Mouse (Mus musculus): ENCODE measurements at regions not wholly inside any gene's neighbourhood (a gene's known extent, or its start where the extent isn't known, plus 50 kb on each side); places are given as distances from the start of the nearest gene placed in this dataset.

DNA sequence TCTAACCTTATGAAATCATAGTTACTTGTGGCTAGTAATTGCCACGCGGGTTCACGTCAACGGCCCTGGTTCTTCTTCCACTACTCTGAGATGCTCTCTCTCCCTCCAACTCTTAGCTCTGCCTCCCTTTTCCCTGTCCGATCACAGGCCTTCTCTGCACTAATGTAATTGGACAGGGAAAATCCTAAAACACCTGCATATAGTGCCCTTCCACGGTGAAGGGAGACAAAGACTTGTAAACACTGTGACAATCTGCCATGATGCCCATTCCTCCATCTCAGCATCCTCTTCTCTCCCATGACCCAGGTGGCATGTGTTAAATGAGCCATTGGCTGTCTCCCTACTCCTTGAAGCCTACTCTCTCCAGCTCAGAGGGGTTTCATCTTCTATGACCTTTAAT lies 74.9 kb downstream of the Vcpkmt start:
- Histone ChIP-seq H3K9ac (ENCODE audit: insufficient read depth, low read depth, low read length, poor library complexity, severe bottlenecking) (no peak overlapping the region), H3K4me1 (ENCODE audit: control insufficient read depth in 2 of 2, insufficient read depth in 2 of 2, low read length in 2 of 2, poor library complexity in 1 of 2) (no peaks in the 10 kb centered on the region), H3K9me3 (ENCODE audit: control insufficient read depth, insufficient read depth, low read depth, low read length) (no peaks in the 10 kb centered on the region), H3K4me3 (ENCODE audit: insufficient read depth in 1 of 2, low read depth in 1 of 2, low read length in 2 of 2, poor library complexity in 1 of 2, severe bottlenecking in 1 of 2) (no peak overlapping the region), H3K27ac (ENCODE audit: insufficient read depth, low read depth, low read length, poor library complexity, severe bottlenecking) (no peak overlapping the region), H3K36me3 (ENCODE audit: control insufficient read depth, insufficient read depth, low read length, poor library complexity, severe bottlenecking) (no peaks in the 10 kb centered on the region)
- DNase-seq (ENCODE audit: low read depth, low spot score) = no peak
- in situ Hi-C loops (cut with MboI; ENCODE audit: low sequenced_read_pairs in 2 of 2, unreplicated experiment in 2 of 2) = no loop called here
- TF ChIP-seq ZNF384 (IDR thresholded peaks at IDR 0.05; ENCODE audit: low read depth, low read length) (no peak), CHD2 (IDR thresholded peaks at IDR 0.05; ENCODE audit: low read depth, low read length) (no peak), MAFK (IDR thresholded peaks at IDR 0.05; ENCODE audit: insufficient read depth, low read depth, low read length) (no peak), HCFC1 (IDR thresholded peaks at IDR 0.05; ENCODE audit: borderline replicate concordance, insufficient read depth, low read length) (no peak), ZC3H11A (IDR thresholded peaks at IDR 0.05; ENCODE audit: borderline replicate concordance, low read depth, low read length) (no peak)

- Histone ChIP-seq H3K27ac (ENCODE audit: insufficient read depth, low read depth, low read length, poor library complexity, severe bottlenecking) (no peak overlapping the region), H3K9me3 (ENCODE audit: control insufficient read depth, insufficient read depth, low read depth, low read length) (no peaks in the 10 kb centered on the region), H3K4me3 (ENCODE audit: insufficient read depth in 1 of 2, low read depth in 1 of 2, low read length in 2 of 2, poor library complexity in 1 of 2, severe bottlenecking in 1 of 2) (no peak overlapping the region), H3K9ac (ENCODE audit: insufficient read depth, low read depth, low read length, poor library complexity, severe bottlenecking) (no peak overlapping the region), H3K36me3 (ENCODE audit: control insufficient read depth, insufficient read depth, low read length, poor library complexity, severe bottlenecking) (no peaks in the 10 kb centered on the region), H3K4me1 (ENCODE audit: control insufficient read depth in 2 of 2, insufficient read depth in 2 of 2, low read length in 2 of 2, poor library complexity in 1 of 2) (peaks cover 0 to 4% of the 10 kb centered on the region in 2 experiments; a peak in 1 of 4 replicates)
- in situ Hi-C loops (cut with MboI; ENCODE audit: low sequenced_read_pairs in 2 of 2, unreplicated experiment in 2 of 2) = no loop called here
- no peak for DNase-seq (ENCODE audit: low read depth, low spot score)
- no peak for TF ChIP-seq ZNF384 (IDR thresholded peaks at IDR 0.05; ENCODE audit: low read depth, low read length)
These were observed 75.5 kb downstream of the Vcpkmt start for GRCm38 (mm10) chr12:69507333-69507732.

- no peaks in the 10 kb centered on the region for H3K9me3 ChIP-seq (ENCODE audit: control insufficient read depth, insufficient read depth, low read depth, low read length)
- no peak overlapping the region for H3K27ac ChIP-seq (ENCODE audit: insufficient read depth, low read depth, low read length, poor library complexity, severe bottlenecking)
- H3K4me1 ChIP-seq (ENCODE audit: control insufficient read depth in 2 of 2, insufficient read depth in 2 of 2, low read length in 2 of 2, poor library complexity in 1 of 2) = peaks cover 0 to 17% of the 10 kb centered on the region in 2 experiments; a peak in 2 of 4 replicates
- H3K36me3 ChIP-seq (ENCODE audit: control insufficient read depth, insufficient read depth, low read length, poor library complexity, severe bottlenecking) = no peaks in the 10 kb centered on the region
- in situ Hi-C loops (cut with MboI; ENCODE audit: low sequenced_read_pairs in 2 of 2, unreplicated experiment in 2 of 2) = no loop called here
- H3K9ac ChIP-seq (ENCODE audit: insufficient read depth, low read depth, low read length, poor library complexity, severe bottlenecking) = no peak overlapping the region
- DNase-seq (ENCODE audit: low read depth, low spot score) = no peak
- no peak for TF ChIP-seq HCFC1 (IDR thresholded peaks at IDR 0.05; ENCODE audit: borderline replicate concordance, insufficient read depth, low read length)
- no peak for TF ChIP-seq MAFK (IDR thresholded peaks at IDR 0.05; ENCODE audit: insufficient read depth, low read depth, low read length)
- no peak for TF ChIP-seq ZC3H11A (IDR thresholded peaks at IDR 0.05; ENCODE audit: borderline replicate concordance, low read depth, low read length)
- no peak for TF ChIP-seq CHD2 (IDR thresholded peaks at IDR 0.05; ENCODE audit: low read depth, low read length)
- no peak overlapping the region for H3K4me3 ChIP-seq (ENCODE audit: insufficient read depth in 1 of 2, low read depth in 1 of 2, low read length in 2 of 2, poor library complexity in 1 of 2, severe bottlenecking in 1 of 2)
These were observed 80.1 kb downstream of the Vcpkmt start for GRCm38 (mm10) chr12:69502706-69503070.

DNA sequence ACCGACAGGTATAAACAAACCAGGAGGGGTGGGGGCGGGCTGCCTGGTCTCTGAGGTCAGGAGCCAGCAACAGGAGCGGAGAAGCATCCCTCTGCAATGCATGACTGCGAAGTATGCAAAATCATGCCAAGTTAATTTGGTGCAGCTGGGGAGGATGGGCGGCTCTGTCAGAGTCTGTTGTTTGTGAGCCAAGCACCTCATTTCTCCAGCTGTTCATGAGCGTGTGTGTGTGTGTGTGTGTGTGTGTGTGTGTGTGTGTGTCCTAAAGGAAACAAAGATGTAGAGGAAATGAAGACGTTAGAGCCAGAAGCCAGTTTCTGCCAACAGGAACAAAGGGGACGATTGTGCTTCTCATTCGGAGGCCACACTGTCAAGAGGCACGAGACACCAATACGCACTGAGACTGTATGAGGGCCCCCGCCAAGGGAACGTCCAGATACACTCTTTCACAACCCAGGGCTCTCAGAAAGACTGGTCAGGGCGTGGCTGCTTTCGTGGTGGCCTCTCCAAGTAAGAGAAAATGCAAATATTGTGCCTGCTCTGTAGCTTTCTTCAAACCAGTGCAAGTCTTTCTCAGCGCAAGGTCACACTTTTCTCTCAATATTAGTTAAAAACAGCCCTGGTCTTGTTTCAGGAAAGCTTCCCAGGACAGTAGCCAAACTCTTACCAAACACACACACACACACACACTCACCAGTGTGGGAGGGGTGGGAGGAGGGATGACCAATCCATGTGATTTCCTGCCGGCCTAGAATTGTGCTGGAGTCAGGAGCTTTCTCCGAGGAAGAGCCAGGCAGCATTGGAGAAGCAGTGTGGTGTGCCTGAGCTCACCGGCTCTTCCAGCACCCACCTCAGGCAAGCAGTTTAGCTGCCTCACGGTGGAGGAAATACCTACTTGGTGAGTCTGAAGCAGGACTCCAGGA lies 80.8 kb downstream of the Vcpkmt start:
- in situ Hi-C loops (cut with MboI; ENCODE audit: low sequenced_read_pairs in 2 of 2, unreplicated experiment in 2 of 2) = no loop called here
- no peak for DNase-seq (ENCODE audit: low read depth, low spot score)
- H3K4me3 ChIP-seq (ENCODE audit: insufficient read depth in 1 of 2, low read depth in 1 of 2, low read length in 2 of 2, poor library complexity in 1 of 2, severe bottlenecking in 1 of 2) = no peak overlapping the region
- no peaks in the 10 kb centered on the region for H3K36me3 ChIP-seq (ENCODE audit: control insufficient read depth, insufficient read depth, low read length, poor library complexity, severe bottlenecking)
- no peak for TF ChIP-seq MAFK (IDR thresholded peaks at IDR 0.05; ENCODE audit: insufficient read depth, low read depth, low read length)
- TF ChIP-seq ZNF384 (IDR thresholded peaks at IDR 0.05; ENCODE audit: low read depth, low read length) = no peak
- TF ChIP-seq HCFC1 (IDR thresholded peaks at IDR 0.05; ENCODE audit: borderline replicate concordance, insufficient read depth, low read length) = no peak
- no peak for TF ChIP-seq ZC3H11A (IDR thresholded peaks at IDR 0.05; ENCODE audit: borderline replicate concordance, low read depth, low read length)
- no peak for TF ChIP-seq CHD2 (IDR thresholded peaks at IDR 0.05; ENCODE audit: low read depth, low read length)
- H3K9me3 ChIP-seq (ENCODE audit: control insufficient read depth, insufficient read depth, low read depth, low read length) = no peaks in the 10 kb centered on the region
- no peak overlapping the region for H3K9ac ChIP-seq (ENCODE audit: insufficient read depth, low read depth, low read length, poor library complexity, severe bottlenecking)
- peaks cover 0 to 17% of the 10 kb centered on the region in 2 experiments; a peak in 2 of 4 replicates for H3K4me1 ChIP-seq (ENCODE audit: control insufficient read depth in 2 of 2, insufficient read depth in 2 of 2, low read length in 2 of 2, poor library complexity in 1 of 2)
- H3K27ac ChIP-seq (ENCODE audit: insufficient read depth, low read depth, low read length, poor library complexity, severe bottlenecking) = no peak overlapping the region

Measured in ES-E14 (cell line).